Mouse (Mus musculus) heart, embryonic 14.5 days (tissue): ENCODE results near the gene Gpt2. TPM values are rescaled to one million over a fixed set of nuclear protein-coding genes. Genes with fewer than 3 reads are reported as not detected.
A peak's percentile ranks its signal among the peaks of the same experiment; 100 is the strongest.

ENCODE experiments used
- ATAC-seq: fragments of 200-750 bp; cut with Nextera tagmentation; 2 replicates; pipeline ENCODE4 v1.8.0; 2017; ENCODE audit warnings: low read depth, moderate TSS enrichment; ENCODE audit not compliant: insufficient number of reproducible peaks, insufficient read depth, low FRiP score
- H3K27ac ChIP-seq, 2 experiments: fragments of 200-500 bp in 1 of 2; fragments of 300-500 bp in 1 of 2; sonication (generic) in 1 of 2; replicated peaks in 1 of 2; 2 replicates each; pipeline ENCODE4 v1.5.1; 2012 to 2014; ENCODE audit warnings: low read depth in 2 of 2, low read length in 2 of 2, control low read depth in 1 of 2, mild to moderate bottlenecking in 1 of 2, mixed read lengths in 1 of 2; ENCODE audit not compliant: control insufficient read depth in 1 of 2, insufficient read depth in 1 of 2
- H3K27me3 ChIP-seq: fragments of 300-500 bp; sonication (generic); 2 replicates; pipeline ENCODE4 v1.6.1; 2014; ENCODE audit warnings: mild to moderate bottlenecking, low read length, control low read depth; ENCODE audit not compliant: control insufficient read depth, insufficient read depth
- H3K36me3 ChIP-seq: fragments of 300-500 bp; sonication (generic); 2 replicates; pipeline ENCODE4 v1.6.1; 2014; ENCODE audit warnings: mild to moderate bottlenecking, control low read depth, low read length, mixed read lengths; ENCODE audit not compliant: control insufficient read depth, insufficient read depth
- H3K4me1 ChIP-seq, 2 experiments: fragments of 200-500 bp in 1 of 2; fragments of 300-500 bp in 1 of 2; sonication (generic) in 1 of 2; 2 replicates each; pipeline ENCODE4 v1.6.1; 2012 to 2014; ENCODE audit warnings: low read length in 2 of 2, control low read depth in 1 of 2, mixed read lengths in 1 of 2; ENCODE audit not compliant: control insufficient read depth in 2 of 2, insufficient read depth in 2 of 2
- H3K4me2 ChIP-seq: fragments of 300-500 bp; sonication (generic); 2 replicates; pipeline ENCODE4 v1.6.1; 2014; ENCODE audit warnings: mild to moderate bottlenecking, low read length
- H3K4me3 ChIP-seq, 2 experiments: fragments of 200-500 bp in 1 of 2; fragments of 300-500 bp in 1 of 2; sonication (generic) in 1 of 2; 2 replicates each; pipeline ENCODE4 v1.5.1; 2012 to 2014; ENCODE audit warnings: low read length in 2 of 2, mild to moderate bottlenecking in 2 of 2, control low read depth in 1 of 2, low read depth in 1 of 2, moderate library complexity in 1 of 2; ENCODE audit not compliant: control insufficient read depth in 1 of 2, insufficient read depth in 1 of 2
- H3K9ac ChIP-seq: fragments of 300-500 bp; sonication (generic); 2 replicates; pipeline ENCODE4 v1.6.1; 2014; ENCODE audit warnings: mild to moderate bottlenecking, low read length
- H3K9me3 ChIP-seq: fragments of 300-500 bp; sonication (generic); 2 replicates; pipeline ENCODE4 v1.6.1; 2016; ENCODE audit warnings: low read length, control low read depth; ENCODE audit not compliant: control insufficient read depth
- WGBS: fragments of 180-500 bp; shearing (Covaris S2); extraction: QIAGEN DNeasy Blood & Tissue Kit; methylation state at CpG from one replicate; pipeline ENCODE4 v1.1.7; 2014; 5-methylcytosine and 5-hydroxymethylcytosine counted together
- polyA plus RNA-seq: library from polyadenylated mRNA; unstranded; fragments of >200 nt; fragmentation: Nextera tagmentation; extraction: Ambion mirVana; gene quantifications from 2 replicates; pipeline ENCODE4 v1.2.1, GENCODE M21; 2014

The Gpt2 gene
- polyA plus RNA-seq, 1 experiment from 2014 or later, result 7.7 TPM

- Histone ChIP-seq H3K27ac (no peak overlapping the region), H3K36me3 (no peaks in the 10 kb centered on the region), H3K4me2 (no peak overlapping the region), H3K4me1 (no peaks in the 10 kb centered on the region), H3K27me3 (no peaks in the 10 kb centered on the region), H3K9ac (no peak overlapping the region), H3K4me3 (no peak overlapping the region), H3K9me3 (no peaks in the 10 kb centered on the region)
- 69% methylated on average over 6 of the region's 6 CpGs for whole genome bisulfite sequencing
- no peak for ATAC-seq
Observed at GRCm38 (mm10) chr8:85472800-85473199, 19.6 kb upstream of the Gpt2 start.

DNA sequence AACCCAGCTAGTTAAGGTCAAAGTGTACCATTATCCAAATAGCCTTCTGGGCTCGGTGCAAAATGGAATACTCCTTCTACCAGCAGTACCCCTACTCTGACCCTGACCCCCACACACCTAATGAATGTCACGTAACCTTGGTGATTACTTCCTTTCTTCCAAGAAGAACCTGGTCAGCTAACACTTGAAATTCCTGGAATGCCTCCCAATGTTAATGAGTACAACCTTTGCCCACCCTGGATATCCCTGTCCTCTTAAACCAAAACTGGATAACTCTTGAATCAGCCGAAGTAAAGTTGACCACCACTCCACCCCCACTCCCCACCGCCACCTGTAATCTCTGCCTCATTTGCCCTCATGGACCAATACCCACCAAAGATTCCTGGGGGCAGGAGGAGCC is 19.1 kb upstream of the Gpt2 start:
- Histone ChIP-seq H3K4me2 (no peak overlapping the region), H3K27ac (no peak overlapping the region), H3K9ac (no peak overlapping the region), H3K4me1 (no peaks in the 10 kb centered on the region), H3K9me3 (no peaks in the 10 kb centered on the region), H3K36me3 (no peaks in the 10 kb centered on the region), H3K4me3 (no peak overlapping the region), H3K27me3 (no peaks in the 10 kb centered on the region)
- no peak for ATAC-seq
- 67% methylated on average over 4 of the region's 4 CpGs for WGBS

- 88% methylated on average over 3 of the region's 3 CpGs for WGBS
- Histone ChIP-seq H3K27ac (no peak overlapping the region), H3K9ac (no peak overlapping the region), H3K4me2 (no peak overlapping the region), H3K4me1 (no peaks in the 10 kb centered on the region), H3K27me3 (no peaks in the 10 kb centered on the region), H3K36me3 (no peaks in the 10 kb centered on the region), H3K4me3 (no peak overlapping the region), H3K9me3 (no peaks in the 10 kb centered on the region)
- no peak for ATAC-seq
Observed at GRCm38 (mm10) chr8:85474924-85475323, 17.5 kb upstream of the Gpt2 start.

GRCm38 (mm10) chr8:85476970-85477545 is 15.3 kb upstream of the Gpt2 start:
- no peaks in the 10 kb centered on the region for H3K27me3 ChIP-seq
- no peak overlapping the region for H3K4me3 ChIP-seq
- H3K9me3 ChIP-seq, result no peaks in the 10 kb centered on the region
- 27% methylated on average over 4 of the region's 4 CpGs for WGBS
- peaks cover 3 to 4% of the 10 kb centered on the region in 2 experiments; a peak in 1 of 4 replicates for H3K4me1 ChIP-seq
- no peaks in the 10 kb centered on the region for H3K36me3 ChIP-seq
- H3K9ac ChIP-seq, result no peak overlapping the region
- ATAC-seq, result no peak
- H3K4me2 ChIP-seq, result no peak overlapping the region
- no peak overlapping the region for H3K27ac ChIP-seq

DNA sequence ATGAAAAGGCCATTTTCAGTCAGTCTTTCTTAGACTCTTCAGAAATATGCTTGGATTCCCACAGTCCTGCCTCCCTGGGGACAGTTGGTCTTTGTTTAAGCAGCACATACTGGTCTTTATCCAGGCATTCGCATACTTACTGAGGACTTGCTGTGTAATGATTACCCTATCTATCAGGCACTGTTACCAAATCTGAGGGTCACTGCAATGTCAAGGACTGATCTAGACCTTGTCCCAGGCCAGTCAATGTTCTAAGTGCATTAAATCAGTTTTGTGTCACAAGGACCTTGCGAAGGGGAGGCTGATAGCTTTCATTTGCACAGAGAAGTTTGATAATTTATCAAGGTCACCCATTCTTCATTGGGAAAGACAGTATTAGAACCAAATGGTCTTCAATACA is 14.0 kb upstream of the Gpt2 start:
- H3K4me3 ChIP-seq, result no peak overlapping the region
- peaks cover 3 to 4% of the 10 kb centered on the region in 2 experiments; a peak in 1 of 4 replicates for H3K4me1 ChIP-seq
- no peak overlapping the region for H3K27ac ChIP-seq
- WGBS, result 77% methylated on average over 2 of the region's 2 CpGs
- H3K9me3 ChIP-seq, result no peaks in the 10 kb centered on the region
- ATAC-seq, result no peak
- H3K9ac ChIP-seq, result no peak overlapping the region
- no peaks in the 10 kb centered on the region for H3K27me3 ChIP-seq
- no peaks in the 10 kb centered on the region for H3K36me3 ChIP-seq
- no peak overlapping the region for H3K4me2 ChIP-seq

DNA sequence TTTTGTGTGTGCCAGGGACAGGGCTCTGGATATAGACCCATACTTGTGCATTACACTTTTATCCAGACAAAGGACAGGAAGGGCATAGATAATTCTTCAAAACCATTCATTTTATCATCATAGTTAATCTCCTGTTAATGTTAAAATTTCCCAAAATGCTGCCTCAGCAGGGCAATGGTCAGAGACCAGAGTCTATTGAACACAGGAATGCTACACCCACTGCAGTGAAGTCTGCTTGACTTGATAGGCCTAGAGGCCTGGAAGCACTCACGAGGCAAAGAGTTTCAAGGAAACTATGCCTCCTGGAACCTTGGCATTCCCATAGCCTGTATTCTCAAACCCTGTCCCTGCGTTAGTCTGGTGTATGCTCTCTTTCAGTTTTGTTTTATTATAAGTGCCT is 12.7 kb upstream of the Gpt2 start:
- Histone ChIP-seq H3K36me3 (no peaks in the 10 kb centered on the region), H3K27me3 (no peaks in the 10 kb centered on the region), H3K9ac (no peak overlapping the region), H3K4me2 (no peak overlapping the region), H3K4me1 (peaks cover 3 to 4% of the 10 kb centered on the region in 2 experiments; a peak in 1 of 4 replicates), H3K27ac (no peak overlapping the region), H3K4me3 (no peak overlapping the region), H3K9me3 (no peaks in the 10 kb centered on the region)
- ATAC-seq, result no peak
- 83% methylated on average over 2 of the region's 2 CpGs for WGBS

DNA sequence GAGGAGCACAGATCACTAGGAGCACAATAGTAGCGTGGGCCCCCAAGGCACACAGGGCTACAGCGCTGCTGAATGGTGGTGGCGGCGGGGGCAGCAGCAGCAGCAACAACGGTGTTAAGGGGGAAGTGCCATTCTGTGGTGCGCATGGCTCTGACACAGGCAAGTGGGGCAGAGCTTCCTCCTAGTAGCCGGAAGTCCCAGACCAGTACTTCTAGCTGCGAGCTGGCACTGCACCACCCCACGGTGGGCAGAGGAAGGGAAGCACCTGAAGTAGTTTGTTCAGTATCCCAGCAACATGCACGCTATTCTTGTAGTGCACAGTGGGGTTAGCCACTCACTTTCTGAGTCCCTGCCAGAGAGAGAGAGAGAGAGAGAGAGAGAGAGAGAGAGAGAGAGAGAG is 10.5 kb upstream of the Gpt2 start:
- no peak overlapping the region for H3K27ac ChIP-seq
- no peaks in the 10 kb centered on the region for H3K9me3 ChIP-seq
- H3K4me1 ChIP-seq, result peaks cover 3 to 4% of the 10 kb centered on the region in 2 experiments; a peak in 1 of 4 replicates
- no peaks in the 10 kb centered on the region for H3K36me3 ChIP-seq
- WGBS, result 25% methylated on average over 10 of the region's 10 CpGs
- peak overlapping the region; percentile 46 for H3K4me2 ChIP-seq
- H3K27me3 ChIP-seq, result no peaks in the 10 kb centered on the region
- peak overlapping the region; percentile 45; the same call in 1 of the 2 replicates for H3K9ac ChIP-seq
- H3K4me3 ChIP-seq, result no peak overlapping the region
- peak; percentile 35; the same call in 1 of the 2 replicates for ATAC-seq

GRCm38 (mm10) chr8:85482427-85482826 is 9.9 kb upstream of the Gpt2 start:
- Histone ChIP-seq H3K36me3 (no peaks in the 10 kb centered on the region), H3K4me1 (peaks cover 3 to 4% of the 10 kb centered on the region in 2 experiments; a peak in 1 of 4 replicates), H3K4me2 (peak overlapping the region; percentile 46; the same call in 1 of the 2 replicates), H3K4me3 (no peak overlapping the region), H3K27me3 (no peaks in the 10 kb centered on the region), H3K9ac (no peak overlapping the region), H3K27ac (no peak overlapping the region), H3K9me3 (no peaks in the 10 kb centered on the region)
- WGBS, result 67% methylated on average over 6 of the region's 6 CpGs
- ATAC-seq, result no peak
